Mouse (Mus musculus) layer of hippocampus, adult 18-20 months (tissue): ENCODE results near the gene Itpr1. TPM values are rescaled to one million over a fixed set of nuclear protein-coding genes. Genes with fewer than 3 reads are reported as not detected.

Experiments used
- DNase-seq, 2 experiments: peaks; one replicate each; pipeline ENCODE4 v3.0.0; 2022; ENCODE audit warnings: low spot score in 2 of 2
- total RNA-seq, 2 experiments: library from RNA; stranded (reverse); gene quantifications; 2 replicates each; pipeline ENCODE4 v1.2.3; 2021

Itpr1 gene
- total RNA-seq, 2 experiments from 2014 or later, result 338 to 347 TPM

DNA sequence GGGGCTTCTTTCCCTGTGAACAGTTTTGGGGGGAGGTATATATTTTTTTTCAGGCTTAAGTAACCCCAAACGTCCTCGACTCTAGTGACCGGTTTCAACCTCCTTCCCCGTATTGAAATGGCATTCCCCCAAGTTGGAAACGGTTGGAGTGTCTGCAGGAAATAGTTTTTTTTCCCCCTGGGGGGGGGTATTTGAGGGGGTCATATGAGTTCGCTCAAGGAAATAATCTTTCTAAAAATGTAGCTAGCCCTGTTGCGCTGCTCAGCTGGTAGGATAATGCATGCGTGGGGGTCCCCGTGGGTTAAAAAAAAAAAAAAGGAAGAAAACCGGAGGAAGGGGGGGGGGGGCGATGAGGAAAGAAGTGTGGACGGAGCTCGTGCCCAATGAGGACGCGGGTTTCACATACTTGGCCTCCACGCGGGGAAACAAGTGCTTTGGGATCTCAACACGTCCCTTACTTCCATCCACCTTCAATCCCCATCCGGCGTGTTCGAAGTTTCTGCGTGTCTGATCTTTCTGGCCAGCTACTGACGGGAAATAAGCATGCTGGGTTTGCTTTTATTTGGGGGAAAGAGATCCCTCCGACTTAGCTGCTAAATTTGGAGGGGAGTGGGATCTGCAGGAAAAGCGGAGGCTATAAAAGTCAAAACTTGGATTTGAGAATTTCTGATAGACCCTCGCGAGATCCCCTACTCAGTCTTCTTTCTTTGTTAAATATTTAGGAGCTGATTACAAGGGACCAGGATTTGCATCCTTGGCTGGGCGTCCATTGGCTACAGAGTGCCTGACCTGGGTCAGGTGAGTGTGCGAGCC is 791 bp downstream of the Itpr1 start:
- no peak for DNase-seq

DNA sequence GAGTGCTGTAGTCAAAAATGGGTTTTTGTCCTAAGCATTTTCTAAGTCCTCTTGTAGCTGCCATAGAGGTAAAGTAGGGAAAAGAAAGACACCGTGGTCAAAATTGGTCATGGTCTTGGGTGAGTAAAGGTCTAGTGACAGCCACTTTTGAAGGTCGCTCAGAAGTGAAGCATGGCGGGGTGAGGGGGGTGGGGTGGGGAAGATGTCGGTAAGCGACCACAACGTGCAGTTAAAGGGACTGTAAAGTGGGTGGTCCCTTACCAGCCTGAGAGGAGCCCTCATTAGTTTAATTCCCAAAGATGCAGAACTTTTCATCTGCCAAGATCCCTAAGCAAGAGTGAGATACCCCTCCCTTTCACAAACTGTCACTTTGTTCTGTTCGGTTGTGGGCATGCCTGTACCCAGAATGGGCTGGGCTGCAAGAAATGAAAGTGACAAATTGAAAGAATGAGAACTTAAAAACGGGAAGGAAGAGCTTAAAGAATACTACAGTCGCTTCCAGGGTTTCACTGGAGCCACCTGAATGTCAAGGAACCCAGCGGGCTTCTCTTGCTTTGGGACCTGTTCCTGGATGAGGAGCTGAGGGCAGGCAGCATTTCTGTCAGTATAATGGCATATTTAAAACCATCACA is 1.5 kb downstream of the Itpr1 start:
- no peak for DNase-seq

DNA sequence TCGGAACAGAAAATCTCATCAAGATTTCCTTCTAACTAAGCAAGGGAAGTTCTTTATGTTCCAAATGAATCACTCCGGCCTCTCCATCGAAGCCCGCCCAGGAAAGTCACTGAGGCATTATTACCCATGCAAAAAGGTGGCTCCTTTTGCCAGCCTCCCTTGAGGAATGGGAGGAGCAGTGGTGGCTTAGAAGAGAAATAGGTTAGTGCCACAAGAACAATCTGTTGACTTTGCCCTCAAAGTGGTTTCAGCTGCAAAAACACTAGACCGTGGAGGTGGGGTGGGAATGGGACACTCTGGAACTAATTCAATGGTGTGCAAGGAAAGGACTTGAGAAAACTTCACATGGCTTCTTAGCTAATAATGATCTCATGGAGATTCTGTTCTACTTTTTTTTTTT is 3.2 kb downstream of the Itpr1 start:
- DNase-seq, result no peak

DNA sequence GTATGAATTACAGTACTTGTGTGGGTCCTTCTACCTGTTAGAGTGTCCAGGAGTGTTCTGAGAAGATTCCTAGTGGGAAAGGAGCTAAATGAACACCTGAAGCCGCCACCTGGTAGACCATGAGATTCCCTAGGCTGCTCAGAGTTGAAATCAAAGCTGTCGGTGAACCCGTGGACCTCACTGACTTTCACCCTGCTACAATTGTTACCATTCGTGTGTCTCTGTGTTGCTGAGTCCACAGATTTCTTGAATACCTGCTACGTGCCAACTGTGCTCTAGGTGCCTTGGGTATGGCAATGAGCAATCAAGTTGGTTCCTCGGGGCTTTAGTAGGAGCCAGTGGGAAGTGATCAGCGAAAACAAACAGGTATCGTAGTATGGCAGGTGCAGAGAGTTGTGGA is 3.9 kb downstream of the Itpr1 start:
- no peak for DNase-seq

DNA sequence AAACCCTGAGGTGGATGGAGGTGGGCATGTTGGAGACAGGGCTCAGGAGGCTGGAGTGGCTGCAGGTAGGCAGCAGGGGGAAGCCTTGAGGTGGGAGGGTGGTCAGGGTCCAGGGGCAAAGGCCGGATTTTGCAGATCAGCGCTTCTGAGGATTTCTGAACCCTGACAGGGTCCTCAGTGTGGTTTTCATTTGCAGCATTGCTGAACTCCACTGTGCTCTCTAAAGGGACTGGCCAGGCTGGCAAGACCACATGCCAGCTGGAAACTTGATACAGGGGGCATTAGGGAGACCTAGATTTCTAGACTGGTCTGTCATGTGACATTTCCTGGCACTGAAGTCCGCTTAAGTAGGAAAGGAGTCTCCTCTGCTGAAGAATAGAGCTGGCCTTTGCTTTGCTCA is 5.1 kb downstream of the Itpr1 start:
- DNase-seq, result no peak

DNA sequence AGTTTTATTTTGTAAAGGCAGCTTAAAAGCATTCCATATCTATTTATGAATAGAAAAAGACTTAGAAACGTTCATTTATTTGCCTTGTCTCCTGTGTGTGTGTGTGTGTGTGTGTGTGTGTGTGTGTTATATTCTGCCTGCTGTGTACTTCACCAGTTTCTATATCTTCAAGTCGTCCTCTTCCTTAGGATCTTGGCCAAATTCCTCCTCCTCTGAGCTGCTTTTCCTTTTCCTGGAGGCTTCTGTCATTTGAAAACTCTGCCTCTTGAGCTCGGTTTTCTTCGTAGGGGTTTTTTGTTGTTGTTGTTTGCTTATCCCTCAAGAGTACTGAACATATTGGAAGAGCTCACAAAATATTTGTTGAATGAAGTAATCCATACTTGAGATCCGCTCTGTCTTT is 9.5 kb downstream of the Itpr1 start:
- DNase-seq, result no peak

DNA sequence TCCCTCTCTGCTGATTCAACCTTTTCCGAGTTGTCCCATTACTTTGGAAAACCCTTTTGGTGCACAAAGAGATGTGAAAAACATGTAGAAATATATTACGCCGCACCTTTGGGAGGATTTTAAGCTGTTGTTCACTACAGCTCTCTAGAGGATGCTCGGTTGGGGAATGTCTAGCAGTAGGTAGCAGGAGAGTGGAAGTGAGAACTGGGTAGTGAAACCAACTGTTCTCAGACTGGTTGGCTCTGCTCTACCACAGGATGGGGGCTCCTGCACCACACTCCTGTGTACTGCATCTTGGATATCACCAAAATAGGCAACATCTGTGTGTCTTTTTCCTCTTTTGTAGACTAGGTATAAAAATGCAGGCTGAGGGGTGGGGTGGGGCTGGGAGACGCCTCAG is 10.0 kb downstream of the Itpr1 start:
- DNase-seq, result no peak

DNA sequence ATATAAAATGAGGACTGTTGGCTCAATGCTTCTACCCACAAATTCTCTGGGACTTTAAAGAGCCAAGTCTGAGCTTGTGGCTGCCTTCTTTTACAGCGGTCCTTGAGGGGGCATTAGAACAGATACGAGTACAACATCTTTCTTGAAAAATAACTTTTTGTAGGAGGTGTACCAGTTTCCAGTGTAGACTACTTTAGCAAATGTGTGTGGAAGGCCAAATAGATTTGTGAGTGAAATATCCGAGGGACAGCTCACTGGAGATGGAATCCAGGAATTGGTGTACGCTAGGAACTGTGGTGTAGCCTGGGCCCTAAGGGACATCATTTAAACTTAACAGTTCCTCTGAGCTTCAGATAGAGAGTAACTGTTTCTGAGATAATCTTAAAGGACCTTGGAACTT is 11.5 kb downstream of the Itpr1 start:
- DNase-seq, result no peak

DNA sequence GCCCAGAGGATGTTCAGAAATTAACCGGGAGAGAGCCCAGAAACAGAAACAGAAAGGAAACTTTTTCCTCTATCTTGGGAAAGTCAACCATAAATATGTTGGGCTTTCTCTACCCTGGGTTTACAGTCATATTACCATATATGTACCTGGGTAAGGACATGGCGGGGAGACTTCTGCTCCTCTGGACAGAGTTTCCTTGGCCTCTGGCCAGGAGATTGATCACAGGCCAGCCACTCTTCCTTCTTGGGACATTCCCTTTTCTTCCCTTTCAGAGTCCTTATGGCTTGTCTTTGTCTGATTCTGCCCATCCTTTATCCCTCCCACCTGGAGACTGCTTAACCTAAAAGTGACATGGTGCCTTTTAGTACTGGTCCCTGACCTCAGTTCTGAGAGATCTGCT is 12.1 kb downstream of the Itpr1 start:
- DNase-seq, result no peak

DNA sequence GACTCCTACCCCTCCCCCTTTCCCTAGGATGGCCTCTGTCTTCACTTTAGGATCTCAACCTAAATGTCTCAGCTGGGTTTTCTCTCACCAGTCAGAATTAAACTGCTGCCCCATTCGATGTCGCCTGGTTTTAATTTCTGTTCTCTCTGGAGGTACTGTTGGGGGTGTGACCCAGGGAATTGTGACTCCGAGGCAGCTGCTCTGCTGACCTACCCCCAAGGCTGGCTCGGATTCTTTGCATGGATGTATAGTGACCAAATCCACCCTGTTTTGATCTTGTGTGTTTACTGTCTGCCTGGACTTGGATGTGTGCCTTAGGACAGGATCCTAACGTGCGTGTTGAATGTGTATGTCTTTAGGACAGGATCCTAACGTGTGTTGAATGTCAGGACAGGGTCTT is 13.3 kb downstream of the Itpr1 start:
- no peak for DNase-seq

DNA sequence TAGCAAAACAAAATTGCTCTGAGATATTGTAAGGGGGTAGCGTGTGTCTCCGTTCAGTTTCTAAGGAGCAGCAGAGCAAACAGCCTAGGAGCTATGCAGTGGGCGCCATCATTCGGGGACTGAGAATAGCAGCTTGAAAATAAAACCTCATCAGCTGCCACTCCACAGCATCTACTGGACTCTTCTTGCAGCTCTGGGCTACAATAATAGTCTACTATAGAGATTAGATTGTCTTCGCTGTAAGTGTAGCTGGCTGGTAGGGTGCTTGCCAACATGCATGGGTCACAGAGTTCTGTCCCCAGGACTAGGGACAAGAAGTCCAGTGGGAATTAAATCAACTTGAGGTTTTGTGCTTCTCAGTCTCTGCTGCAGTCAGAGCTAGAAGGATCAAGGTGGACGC is 14.6 kb downstream of the Itpr1 start:
- DNase-seq, result no peak

DNA sequence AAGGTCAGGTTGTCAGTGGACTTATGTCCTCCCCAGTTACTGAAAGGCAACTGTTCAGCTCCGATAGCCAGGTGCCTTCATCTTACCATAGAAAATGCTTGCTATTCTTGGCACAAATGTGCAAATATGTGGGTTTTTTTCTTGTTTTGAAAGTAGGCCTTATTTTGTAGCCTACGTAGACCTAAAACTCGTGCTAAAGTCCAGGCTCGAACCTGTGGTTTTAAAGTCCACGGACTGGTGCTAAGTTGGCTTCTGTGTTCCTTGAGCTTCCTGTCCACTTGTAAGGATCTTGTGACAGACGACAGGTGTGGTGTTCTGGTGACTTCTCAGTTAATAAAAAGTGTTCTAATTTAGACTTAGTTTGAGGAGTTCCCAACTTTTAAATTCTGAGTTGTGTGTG is 15.2 kb downstream of the Itpr1 start:
- DNase-seq, result no peak

DNA sequence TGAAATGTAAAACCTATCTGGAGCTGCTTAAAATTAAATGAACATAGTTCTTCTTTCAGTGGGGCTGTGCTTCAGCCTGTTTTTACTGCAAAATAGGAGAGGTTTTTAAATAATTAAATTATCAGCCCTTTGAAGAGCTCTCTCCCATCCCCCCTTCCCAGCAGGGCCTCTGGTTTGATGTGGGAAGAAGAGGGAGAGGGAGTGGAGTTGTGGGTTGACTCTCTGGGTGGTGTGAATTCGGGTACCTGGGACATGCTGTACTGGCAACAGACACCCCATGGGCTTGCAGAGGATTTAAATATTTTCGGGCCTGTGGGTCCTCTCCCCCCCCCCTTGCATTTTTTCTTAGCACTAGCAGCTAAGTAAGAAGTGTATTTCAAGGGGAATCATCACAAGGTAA is 15.7 kb downstream of the Itpr1 start:
- no peak for DNase-seq

DNA sequence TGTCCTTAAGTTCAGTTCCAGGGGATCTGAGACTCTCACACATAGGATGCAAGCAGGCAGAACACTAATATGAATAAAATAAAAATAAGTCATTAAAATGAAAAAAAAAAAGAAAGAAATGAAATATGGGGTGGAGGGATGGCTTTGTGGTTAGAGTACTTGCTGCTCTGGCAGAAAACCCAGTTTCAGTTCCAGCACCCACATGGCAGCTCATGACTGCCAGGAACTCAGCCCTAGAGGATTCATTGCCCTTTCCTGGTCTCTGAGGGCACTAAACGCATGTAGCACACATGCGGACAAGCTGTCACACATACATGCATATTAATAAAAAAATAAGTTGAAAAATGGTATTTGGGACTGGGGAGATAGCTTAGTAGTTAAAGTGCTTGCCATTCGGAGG is 17.7 kb downstream of the Itpr1 start:
- DNase-seq, result no peak

DNA sequence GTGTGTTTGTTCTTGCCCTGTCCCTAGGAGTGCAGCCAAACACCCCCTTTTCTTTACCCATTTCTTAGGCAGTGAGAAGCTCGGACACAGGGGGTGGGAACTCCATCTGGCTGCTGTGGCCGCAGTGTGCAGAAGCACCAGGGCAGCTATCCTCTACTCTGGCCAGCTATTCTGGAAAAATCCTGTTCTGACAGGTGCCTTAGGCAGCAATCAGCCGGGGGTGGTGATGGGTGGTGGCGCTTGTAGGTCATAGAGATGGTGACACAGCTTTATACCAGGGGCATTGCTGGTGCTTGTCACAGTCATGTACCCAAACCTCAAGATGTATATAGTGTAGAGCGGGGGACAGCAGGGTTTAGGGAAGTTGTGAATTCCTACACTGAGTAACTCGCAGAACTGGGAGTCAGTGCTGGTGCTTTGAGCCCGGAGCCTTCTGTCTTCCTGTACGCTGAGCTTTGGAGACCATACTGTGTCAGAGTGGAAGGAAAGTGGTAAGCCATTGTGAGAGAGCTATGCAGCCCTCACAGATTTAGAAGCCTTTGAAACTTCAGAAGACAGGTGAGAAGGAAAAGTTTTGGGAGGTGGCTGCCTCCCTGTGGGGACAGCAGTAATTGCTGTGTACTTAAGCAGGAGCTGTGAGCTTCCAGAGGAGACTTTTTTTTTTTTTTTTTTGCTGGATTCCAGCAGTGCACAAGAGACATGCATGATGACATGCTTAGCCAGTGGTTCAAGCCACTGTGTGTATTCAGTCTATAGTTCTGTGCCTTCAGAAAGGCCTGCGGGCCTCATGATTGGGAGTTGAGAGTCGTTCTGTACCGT is 19.2 kb downstream of the Itpr1 start:
- no peak for DNase-seq

DNA sequence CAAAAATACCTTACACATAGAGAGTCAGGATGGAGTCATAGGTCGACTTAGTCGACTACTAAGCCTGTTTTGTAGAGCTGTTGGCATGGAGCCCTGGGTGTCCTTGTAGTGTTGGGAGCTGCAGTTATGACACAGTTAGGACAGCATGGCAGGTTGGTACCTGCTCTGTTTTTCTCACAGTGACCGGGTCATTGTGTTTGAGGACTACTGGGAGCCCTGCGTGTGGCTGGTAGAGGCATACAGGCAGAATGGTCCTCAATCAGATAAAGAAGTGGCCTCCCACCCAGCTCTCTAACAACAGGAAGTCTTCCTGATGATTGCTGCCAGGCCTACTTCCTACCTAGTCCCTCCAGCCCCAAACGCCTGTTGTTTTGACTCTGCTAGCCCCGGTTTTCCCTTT is 20.2 kb downstream of the Itpr1 start:
- DNase-seq, result no peak

DNA sequence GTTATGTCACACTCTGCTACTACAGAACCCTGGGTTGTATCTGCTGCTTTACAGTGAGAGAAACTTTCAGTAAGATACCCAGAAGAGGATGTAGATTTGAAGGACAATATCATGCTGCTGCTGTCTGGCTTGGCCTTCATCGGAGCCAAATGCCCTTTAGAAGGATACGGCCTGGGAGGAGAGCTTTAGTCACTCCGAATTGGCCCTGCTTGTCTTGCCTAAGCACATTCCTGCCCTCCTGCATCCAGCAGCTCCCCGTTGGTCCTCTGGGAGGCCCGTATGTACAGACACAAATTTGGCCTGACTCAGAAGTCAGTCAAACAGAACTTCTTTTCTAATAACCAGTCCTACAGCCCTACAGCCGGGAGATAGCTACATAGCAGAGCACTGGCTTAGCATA is 21.6 kb downstream of the Itpr1 start:
- DNase-seq, result no peak

DNA sequence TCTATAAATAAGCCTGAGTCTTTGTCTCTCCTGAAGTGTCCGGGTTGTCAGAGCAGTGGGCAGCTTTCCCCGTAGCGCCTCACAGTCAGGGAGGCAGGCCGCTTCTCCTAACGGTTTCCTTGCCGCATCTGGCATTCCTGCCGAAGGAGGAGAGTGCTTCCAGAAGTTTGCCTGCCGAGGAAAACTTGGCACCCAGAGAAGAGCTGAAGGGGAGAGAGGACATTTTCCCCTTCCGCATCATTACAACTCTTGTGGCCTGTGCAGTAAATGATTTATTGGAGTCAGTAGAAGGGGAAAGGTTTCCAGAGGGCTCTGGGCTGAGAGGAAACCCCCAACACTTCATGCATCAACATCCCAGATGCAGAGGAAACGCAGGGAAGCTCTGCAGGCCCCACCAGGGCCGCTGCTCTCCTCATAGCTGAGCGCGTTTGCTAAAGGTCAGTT is 22.8 kb downstream of the Itpr1 start:
- DNase-seq, result no peak

DNA sequence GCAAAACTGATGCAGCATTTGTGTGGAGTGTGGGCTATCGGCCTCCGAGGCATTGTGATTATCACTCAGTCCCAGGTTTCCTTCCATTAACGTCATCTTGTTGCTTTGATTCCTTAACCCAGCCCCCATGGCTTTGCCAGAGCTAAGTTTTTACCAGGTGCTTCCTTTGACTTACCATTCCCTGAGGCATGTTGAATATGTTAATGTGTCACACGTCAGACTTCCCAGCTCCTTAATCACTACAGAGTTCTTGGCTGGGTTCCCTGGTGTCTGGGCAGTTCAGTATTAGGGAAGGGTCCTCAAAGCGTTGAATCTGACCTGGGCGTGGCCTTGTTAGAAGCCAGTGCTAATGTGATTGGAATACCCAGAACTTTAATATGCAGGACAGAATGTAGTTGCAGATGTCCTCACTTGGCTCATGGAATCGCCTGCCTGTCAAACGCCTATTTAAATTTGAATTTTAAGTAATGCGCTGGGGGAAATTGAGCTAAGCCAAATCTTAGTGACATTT is 23.6 kb downstream of the Itpr1 start:
- peak in 1 of 2 experiments; percentile 71 for DNase-seq

DNA sequence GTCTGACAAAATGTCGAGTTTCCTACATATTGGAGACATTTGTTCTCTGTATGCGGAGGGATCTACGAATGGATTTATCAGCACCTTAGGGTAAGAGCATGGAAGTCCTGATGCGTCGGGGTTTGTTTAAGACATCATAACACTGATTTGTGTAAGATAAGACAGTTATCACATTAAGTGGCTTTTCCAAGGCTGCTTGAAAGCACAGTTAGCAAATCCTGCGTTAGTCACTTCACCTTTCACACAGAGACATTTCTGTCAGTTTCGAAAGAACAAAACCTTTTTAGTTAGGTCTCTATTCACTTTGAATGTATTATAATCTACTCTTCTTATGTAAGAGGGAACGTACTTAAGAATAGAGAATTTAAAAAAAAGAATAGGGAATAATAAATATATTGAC is 24.1 kb downstream of the Itpr1 start:
- no peak for DNase-seq

DNA sequence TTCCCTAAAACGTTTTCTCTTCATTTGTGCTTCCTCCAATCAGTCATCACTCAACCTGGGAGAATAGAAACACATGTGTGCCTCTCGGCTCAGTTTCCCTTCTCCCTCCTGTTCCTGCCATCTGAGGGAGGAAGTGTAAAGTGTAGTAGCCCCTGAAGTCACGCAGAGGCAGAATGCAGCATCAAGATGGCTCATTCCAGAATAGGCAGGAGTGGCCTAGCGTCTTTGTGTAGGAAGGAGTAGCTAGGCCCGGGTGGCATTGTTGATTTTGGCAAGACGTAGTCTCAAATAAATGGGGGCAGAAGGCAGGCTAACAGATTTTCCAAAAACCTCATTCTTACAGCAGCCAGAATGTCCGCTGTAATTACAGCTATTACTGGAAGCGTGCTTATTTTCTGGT is 24.7 kb downstream of the Itpr1 start:
- peak; percentile 40 to 68 for DNase-seq

DNA sequence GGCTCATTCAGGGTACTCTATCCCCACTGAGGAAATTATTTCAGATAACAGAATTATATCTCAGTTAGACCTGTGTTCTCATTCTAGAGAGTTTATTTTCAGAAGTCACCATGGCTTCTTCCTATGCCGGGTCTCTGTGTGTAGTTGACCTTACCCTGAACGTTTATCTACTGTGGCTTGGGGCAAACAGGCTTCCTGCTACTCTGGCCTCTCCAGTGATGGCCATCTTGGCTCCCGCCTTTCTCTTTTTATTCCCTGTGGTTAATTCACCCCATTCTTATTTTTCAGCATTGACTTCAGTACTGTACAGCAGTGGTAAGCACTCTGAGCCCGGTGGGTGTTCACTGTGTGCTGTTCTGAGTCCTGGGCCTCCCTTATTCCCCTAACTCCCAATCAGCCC is 25.1 kb downstream of the Itpr1 start:
- no peak for DNase-seq
